Mouse (Mus musculus) cerebellum, postnatal 14 days (tissue): ENCODE results near the gene Zdhhc14.

Source experiments
- DNase-seq, 2 experiments: peaks; one replicate each; pipeline ENCODE4 v3.0.0; 2021; ENCODE audit warnings: mixed read lengths in 2 of 2

Gene Zdhhc14

DNA sequence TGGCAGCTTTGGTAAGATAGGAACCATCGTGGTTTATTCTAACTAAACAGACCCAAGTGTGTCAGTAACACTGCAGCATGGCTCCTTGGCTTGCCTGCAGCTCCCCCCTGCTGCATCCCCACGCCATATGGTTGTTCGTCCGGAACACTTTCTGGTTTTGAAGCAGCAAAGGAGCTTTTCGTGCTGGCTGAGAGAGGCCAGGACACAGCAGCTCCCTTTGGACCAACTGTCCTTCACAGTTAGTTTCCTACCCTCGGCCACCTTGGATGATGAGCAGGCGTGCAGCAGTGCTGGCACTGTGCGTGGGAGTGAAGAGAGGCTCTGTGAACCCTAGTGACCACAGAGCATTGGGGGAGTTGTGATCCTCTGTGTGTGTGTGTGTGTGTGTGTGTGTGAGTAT is 64.2 kb downstream of the Zdhhc14 start:
- peak; percentile 76 to 85 for DNase-seq

GRCm38 (mm10) chr17:5560212-5560611 is 67.9 kb downstream of the Zdhhc14 start:
- no peak for DNase-seq

DNA sequence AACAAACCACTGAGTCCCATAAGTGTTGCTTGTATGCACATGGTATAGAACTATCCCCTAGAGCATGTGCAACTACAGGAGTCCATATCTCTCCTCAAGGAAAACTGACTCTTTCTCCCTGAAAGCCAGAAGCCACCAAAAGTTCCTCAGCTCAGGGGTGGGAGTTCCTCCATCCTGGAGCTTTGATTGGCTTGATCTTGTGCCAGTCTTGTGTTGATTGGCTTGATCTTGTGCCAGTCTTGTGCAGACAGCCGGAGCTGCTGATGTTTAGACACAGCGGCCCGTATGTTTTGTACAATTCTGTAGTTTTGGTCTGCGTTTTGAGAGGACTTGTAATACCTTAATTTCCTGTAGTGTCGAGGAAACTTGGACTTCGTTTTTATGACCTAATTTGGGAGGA is 70.8 kb downstream of the Zdhhc14 start:
- DNase-seq: peak; percentile 41 to 43

GRCm38 (mm10) chr17:5566006-5566405 is 73.6 kb downstream of the Zdhhc14 start:
- no peak for DNase-seq

- DNase-seq: no peak
These were observed 75.6 kb downstream of the Zdhhc14 start for GRCm38 (mm10) chr17:5567943-5568342.

GRCm38 (mm10) chr17:5569131-5570030 is 77.0 kb downstream of the Zdhhc14 start:
- DNase-seq: no peak

- no peak for DNase-seq
These were observed 79.9 kb downstream of the Zdhhc14 start for GRCm38 (mm10) chr17:5572096-5572730.

DNA sequence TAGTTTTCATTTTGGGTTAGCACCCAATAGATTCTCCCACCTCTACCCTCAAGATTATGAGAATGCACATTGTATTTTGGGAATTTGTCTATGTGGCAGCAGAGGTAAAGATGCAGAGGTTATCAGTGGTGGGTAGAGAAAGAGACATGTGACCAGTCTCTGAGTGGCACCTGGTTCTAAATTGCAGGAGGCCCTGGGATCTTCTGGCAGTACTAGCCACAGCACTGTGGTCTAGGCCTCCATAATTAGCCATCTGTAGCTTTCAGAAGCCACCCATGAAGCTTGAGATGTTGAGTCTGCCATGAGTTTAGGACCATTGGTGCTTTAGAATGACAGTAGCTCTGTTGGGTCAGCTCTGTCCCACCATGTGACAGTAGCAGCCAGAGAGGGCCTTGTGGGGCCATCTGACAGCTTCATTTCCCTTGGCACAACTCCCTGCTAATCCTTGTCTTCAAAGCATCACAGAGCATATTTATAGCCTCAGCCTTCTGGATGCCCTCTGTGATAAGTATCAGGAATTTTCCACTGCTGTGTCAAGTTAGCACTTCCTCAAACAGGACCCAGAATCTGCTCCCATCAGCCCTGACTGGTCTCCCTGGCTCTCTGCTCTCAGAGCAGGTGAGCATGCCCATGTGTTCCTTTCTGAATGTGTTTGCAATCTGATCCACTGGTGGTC is 80.5 kb downstream of the Zdhhc14 start:
- DNase-seq: peak; percentile 28 to 57

DNA sequence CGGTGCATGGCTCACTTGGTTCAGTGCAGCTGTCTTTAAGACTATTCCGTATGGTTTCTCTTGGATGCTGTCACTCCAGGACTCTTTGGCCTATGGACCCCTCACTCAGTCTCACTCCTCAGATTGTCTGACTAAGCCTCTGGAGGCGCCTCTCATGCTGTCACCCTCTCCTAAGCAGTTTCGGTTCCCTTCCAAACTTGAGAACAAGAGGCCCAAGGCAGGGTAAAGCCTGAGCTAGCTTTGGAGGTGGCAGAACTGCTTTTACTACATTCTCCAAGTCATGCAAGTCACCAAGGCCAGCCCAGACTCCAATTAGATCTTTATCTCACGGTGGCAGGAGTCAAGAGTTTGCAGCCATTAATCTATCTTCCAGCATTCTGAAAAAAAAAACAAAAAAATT is 82.3 kb downstream of the Zdhhc14 start:
- no peak for DNase-seq

DNA sequence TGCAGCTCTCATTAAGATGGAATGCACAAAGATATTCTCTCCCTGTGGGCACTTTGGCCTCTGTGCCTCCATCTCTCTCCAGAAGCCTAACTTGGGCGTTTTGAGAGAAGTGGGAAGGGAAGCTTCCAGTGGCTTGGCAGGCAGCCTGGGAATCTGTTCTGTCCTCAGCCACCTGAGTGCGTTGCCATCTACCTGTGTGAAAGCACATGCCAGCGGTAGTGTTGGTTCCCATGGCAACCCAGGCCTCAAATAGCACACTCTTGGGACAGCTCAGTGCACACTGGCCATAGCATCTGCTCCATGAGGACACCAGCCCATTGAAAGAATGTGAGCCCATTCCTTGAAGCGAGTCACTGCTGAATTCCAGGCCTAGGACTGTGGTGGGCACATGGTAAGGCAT is 83.2 kb downstream of the Zdhhc14 start:
- DNase-seq: peak; percentile 50 to 56

GRCm38 (mm10) chr17:5582232-5582631 is 89.9 kb downstream of the Zdhhc14 start:
- DNase-seq: no peak

- no peak for DNase-seq
These were observed 90.6 kb downstream of the Zdhhc14 start for GRCm38 (mm10) chr17:5582937-5583336.

DNA sequence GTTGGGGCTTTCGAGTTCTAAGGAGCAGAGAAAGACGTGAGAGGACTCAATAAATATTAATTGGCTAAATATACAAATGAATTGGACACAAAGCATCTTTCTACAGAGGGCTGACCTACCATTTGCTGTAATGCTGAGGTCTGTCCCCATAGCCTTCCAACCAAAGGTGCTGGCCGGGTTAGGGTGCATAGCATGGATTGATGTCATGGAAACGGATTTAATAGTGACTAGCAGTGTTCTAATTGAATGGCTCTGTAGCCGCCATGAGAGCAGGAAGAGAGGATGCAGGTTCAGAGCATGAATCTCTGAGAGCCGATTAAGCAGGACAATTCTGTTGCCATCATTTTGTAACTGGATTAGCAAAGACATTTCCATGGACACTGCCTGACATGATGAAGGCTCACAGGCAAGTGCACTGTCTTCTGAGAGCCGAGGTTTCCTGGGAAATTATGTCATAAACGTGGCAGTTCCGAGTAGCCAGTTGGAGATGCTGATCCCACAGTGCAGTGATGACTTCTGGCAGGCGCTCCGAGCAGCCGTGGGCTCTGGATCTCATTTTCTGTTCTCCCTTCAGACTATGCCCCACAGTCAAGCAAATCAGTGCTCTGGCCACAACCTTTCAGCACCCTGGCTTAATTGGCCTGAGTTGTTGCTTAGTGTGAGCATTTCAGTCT is 91.3 kb downstream of the Zdhhc14 start:
- peak; percentile 37 to 48 for DNase-seq

DNA sequence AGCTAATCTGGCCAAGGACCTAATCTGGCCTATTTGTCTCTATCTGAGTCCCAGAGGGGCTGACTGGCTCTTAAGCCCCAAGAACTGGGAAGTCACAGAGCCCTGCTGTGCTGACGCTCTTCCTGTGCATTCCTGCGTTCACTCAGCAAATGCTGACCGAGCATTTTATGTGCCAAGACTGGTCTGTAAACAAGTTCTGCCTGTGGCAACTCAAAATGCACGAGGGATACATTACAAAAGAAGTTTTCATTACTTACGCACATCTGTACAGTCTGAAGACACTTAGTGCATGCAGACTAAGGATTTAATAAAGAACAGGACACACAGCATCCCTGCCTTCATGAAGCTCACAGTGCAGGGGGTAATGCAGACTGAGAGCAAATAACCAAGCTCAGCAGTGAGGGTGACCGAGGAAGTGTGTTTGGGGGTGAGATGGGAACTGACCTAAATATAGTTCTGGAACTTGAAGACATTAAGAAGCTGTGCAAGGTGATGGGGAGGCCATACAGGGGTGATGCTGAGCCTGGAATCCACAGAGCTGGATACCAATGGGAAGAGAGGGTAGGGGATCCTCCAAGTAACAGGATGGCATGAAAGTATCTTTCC is 99.3 kb downstream of the Zdhhc14 start:
- DNase-seq: no peak

GRCm38 (mm10) chr17:5593071-5593470 is 100.7 kb downstream of the Zdhhc14 start:
- DNase-seq: no peak

DNA sequence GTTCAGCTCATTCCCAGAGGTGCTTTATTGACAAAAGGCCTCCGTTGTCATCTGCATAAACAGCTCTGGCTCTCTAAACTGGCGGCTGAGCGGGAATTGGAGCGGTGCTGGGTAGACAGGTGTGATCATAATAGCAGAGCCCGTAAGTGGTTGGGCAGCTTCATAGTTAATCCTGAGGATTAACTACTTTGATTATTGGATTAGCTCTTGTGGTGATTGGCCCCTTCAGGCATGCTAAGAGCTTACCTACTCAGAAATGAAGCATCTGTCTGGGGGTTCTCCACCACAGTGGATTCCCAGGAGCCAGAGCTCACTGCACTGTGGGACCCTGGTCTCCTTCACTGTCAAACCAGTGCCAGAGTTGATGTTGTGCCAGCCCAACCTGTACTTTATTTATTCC is 102.7 kb downstream of the Zdhhc14 start:
- no peak for DNase-seq

GRCm38 (mm10) chr17:5596490-5596889 is 104.1 kb downstream of the Zdhhc14 start:
- no peak for DNase-seq

GRCm38 (mm10) chr17:5598999-5599398 is 106.6 kb downstream of the Zdhhc14 start:
- no peak for DNase-seq

GRCm38 (mm10) chr17:5600505-5601027 is 108.2 kb downstream of the Zdhhc14 start:
- DNase-seq: no peak

GRCm38 (mm10) chr17:5601953-5602352 is 109.6 kb downstream of the Zdhhc14 start:
- no peak for DNase-seq

- no peak for DNase-seq
These were observed 113.8 kb downstream of the Zdhhc14 start for GRCm38 (mm10) chr17:5606151-5606591.

DNA sequence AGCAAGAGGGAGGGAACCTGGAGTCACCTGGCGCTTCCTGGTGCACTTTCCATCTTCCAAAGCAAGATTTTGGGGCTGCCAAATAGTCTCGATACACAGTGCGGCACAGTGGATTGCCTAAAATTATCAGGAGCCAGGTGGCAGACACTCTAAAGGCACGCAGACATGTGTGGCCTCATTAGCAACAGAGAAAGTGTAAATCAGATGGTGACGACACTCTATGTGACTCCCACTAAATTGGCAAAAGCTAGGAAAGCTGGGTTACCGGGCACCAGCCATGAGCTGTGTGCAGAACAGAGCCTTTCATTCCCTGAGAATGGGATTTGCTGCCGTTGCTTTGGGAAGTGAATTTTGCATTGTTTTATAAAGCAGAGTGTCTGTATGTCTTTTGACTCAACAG is 115.0 kb downstream of the Zdhhc14 start:
- no peak for DNase-seq
